Mouse (Mus musculus) liver, embryonic 16.5 days (tissue): ENCODE measurements around the gene Naa60. TPM values are rescaled to one million over a fixed set of nuclear protein-coding genes. Genes with fewer than 3 reads are reported as not detected.
A peak's percentile ranks its signal among the peaks of the same experiment; 100 is the strongest.
"Not testable (repeated sequence)": the region's sequence is repeated elsewhere in the genome, so short reads cannot be mapped to it uniquely, and the experiment has no call there.

Experiments used
- ATAC-seq: fragments of 200-750 bp; cut with Nextera tagmentation; 2 replicates; pipeline ENCODE4 v1.8.0; 2017; ENCODE audit warnings: low read depth, mild to moderate bottlenecking, moderate number of reproducible peaks, moderate library complexity
- H3K27ac ChIP-seq: fragments of 300-500 bp; sonication (generic); 2 replicates; pipeline ENCODE4 v1.5.1; 2014; ENCODE audit warnings: mild to moderate bottlenecking, low read length
- H3K27me3 ChIP-seq: fragments of 300-500 bp; sonication (generic); 2 replicates; pipeline ENCODE4 v1.6.1; 2014; ENCODE audit warnings: low read depth, low read length, mixed read lengths; ENCODE audit not compliant: control insufficient read depth, insufficient read depth
- H3K36me3 ChIP-seq: fragments of 300-500 bp; sonication (generic); 2 replicates; pipeline ENCODE4 v1.6.1; 2014; ENCODE audit warnings: mild to moderate bottlenecking; ENCODE audit not compliant: control insufficient read depth, insufficient read depth
- H3K4me1 ChIP-seq: fragments of 300-500 bp; sonication (generic); 2 replicates; pipeline ENCODE4 v1.6.1; 2014; ENCODE audit warnings: low read depth, low read length, mixed read lengths; ENCODE audit not compliant: control insufficient read depth
- H3K4me2 ChIP-seq: fragments of 300-500 bp; sonication (generic); 2 replicates; pipeline ENCODE4 v1.6.1; 2014; ENCODE audit warnings: low read depth, low read length, mixed read lengths
- H3K4me3 ChIP-seq: fragments of 300-500 bp; sonication (generic); 2 replicates; pipeline ENCODE4 v1.5.1; 2014; ENCODE audit warnings: low read depth, mild to moderate bottlenecking, low read length
- H3K9ac ChIP-seq: fragments of 300-500 bp; sonication (generic); 2 replicates; pipeline ENCODE4 v1.6.1; 2014; ENCODE audit warnings: low read depth, low read length
- H3K9me3 ChIP-seq: fragments of 300-500 bp; sonication (generic); replicated peaks from 2 replicates; pipeline ENCODE4 v1.6.1; 2016; ENCODE audit warnings: low read length; ENCODE audit not compliant: control insufficient read depth
- WGBS: fragments of 180-500 bp; shearing (Covaris S2); extraction: QIAGEN DNeasy Blood & Tissue Kit; methylation state at CpG from one replicate; pipeline ENCODE4 v1.1.7; 2014; ENCODE audit not compliant: insufficient replicate concordance; 5-methylcytosine and 5-hydroxymethylcytosine counted together
- polyA plus RNA-seq: library from polyadenylated mRNA; unstranded; fragments of >200 nt; fragmentation: Nextera tagmentation; extraction: Ambion mirVana; gene quantifications from 2 replicates; pipeline ENCODE4 v1.2.1, GENCODE M21; 2015

Gene Naa60
- polyA plus RNA-seq, 1 experiment from 2014 or later: 24.1 TPM

- ATAC-seq: peak; percentile 99
- Histone ChIP-seq H3K27ac (peak within 1 kb of the TSS; percentile 65), H3K4me2 (peak within 1 kb of the TSS; percentile 86), H3K27me3 (no peaks in the 10 kb centered on the region), H3K9ac (peak within 1 kb of the TSS; percentile 79), H3K4me1 (peaks cover 12% of the 10 kb centered on the region), H3K9me3 (no peaks in the 10 kb centered on the region), H3K36me3 (no peaks in the 10 kb centered on the region), H3K4me3 (peak within 1 kb of the TSS; percentile 79)
- WGBS: 3% methylated on average over 38 of the region's 38 CpGs
Measured at GRCm38 (mm10) chr16:3846711-3847518, 25.3 kb upstream of the Naa60 start, which contains the start of gene Zfp174. Gene Zfp174, plus strand, starts transcription at chr16:3847268.

DNA sequence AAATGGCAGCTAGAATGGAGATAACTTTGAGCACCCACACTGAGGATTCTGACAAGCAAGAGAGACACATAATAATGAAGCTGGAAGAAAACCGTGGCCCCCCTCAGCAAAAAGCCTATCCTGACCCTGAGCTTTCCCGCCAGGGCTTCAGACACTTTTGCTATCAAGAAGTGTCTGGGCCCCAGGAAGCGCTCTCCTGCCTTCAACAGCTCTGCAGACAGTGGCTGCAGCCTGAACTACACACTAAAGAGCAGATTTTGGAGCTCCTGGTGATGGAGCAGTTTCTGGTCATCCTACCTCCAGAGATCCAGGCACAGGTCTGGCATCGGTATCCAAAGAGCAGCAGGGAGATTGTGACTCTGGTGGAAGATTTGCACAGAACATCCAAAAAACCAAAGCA, 24.3 kb upstream of the Naa60 start:
- no peak for ATAC-seq
- Histone ChIP-seq H3K4me2 (peak overlapping the region; percentile 86), H3K27ac (no peak overlapping the region), H3K4me3 (peak overlapping the region; percentile 79), H3K36me3 (no peaks in the 10 kb centered on the region), H3K27me3 (no peaks in the 10 kb centered on the region), H3K9ac (peak overlapping the region; percentile 2), H3K4me1 (peaks cover 12% of the 10 kb centered on the region), H3K9me3 (no peaks in the 10 kb centered on the region)
- WGBS: 69% methylated on average over 4 of the region's 4 CpGs

DNA sequence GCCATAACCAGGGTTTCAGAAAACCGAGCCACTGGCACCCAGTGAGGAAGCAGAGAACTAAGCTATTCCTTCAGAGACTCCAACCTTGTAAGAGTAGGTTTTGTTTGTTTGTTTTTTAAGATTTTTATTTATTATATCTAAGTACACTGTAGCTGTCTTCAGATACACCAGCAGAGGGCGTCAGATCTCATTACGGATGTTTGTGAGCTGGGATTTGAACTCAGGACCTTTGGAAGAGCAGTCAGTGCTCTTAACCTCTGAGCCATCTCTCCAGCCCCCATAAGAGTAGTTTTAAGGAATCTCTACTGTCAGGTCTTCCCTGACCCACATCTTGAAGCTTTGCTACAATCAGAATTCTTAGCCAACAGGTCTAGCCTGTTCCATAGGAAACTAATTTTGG, 23.8 kb upstream of the Naa60 start:
- Histone ChIP-seq H3K27me3 (no peaks in the 10 kb centered on the region), H3K36me3 (no peaks in the 10 kb centered on the region), H3K4me3 (no peak overlapping the region), H3K27ac (no peak overlapping the region), H3K4me1 (peaks cover 12% of the 10 kb centered on the region), H3K9me3 (no peaks in the 10 kb centered on the region), H3K4me2 (no peak overlapping the region), H3K9ac (no peak overlapping the region)
- no peak for ATAC-seq
- WGBS: 68% methylated on average over 3 of the region's 3 CpGs

DNA sequence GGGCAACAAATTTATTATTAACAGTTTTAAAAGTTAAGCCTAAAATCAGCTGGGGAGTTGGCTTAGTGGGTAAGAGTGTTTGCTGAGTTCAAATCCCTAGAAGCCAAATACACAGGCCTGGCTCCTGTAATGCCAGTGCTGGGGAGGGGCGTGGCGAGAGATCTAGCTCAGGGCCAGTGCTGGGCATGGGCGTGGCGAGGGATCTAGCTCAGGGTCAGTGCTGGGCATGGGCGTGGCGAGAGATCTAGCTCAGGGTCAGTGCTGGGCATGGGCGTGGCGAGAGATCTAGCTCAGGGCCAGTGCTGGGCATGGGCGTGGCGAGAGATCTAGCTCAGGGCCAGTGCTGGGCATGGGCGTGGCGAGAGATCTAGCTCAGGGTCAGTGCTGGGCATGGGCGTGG, 20.9 kb upstream of the Naa60 start:
- H3K27ac ChIP-seq, H3K9ac ChIP-seq, H3K4me3 ChIP-seq, H3K9me3 ChIP-seq, H3K36me3 ChIP-seq, ATAC-seq, H3K27me3 ChIP-seq, H3K4me2 ChIP-seq: not testable (repeated sequence)
- WGBS: 79% methylated on average over 13 of the region's 13 CpGs
- H3K4me1 ChIP-seq: peaks cover 12% of the 10 kb centered on the region

DNA sequence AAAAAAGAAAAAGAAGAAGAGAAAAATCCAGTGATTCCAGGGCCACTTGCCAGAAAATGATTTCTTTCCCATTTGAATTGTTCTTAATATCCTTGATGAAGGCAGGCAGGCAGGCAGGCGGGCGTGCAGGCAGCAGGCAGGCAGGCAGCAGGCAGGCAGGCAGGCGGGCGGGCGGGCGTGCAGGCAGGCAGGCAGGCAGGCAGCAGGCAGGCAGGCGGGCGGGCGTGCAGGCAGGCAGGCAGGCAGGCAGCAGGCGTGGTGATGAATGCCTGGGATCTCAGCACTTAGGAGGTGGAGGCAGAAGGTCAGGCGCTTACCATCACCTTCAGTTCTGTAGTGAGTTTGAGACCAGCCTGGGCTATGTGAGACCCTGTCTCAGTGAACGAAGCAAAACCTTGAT, 19.6 kb upstream of the Naa60 start:
- H3K27ac ChIP-seq: no peak overlapping the region
- no peaks in the 10 kb centered on the region for H3K36me3 ChIP-seq
- no peaks in the 10 kb centered on the region for H3K9me3 ChIP-seq
- 59% methylated on average over 12 of the region's 12 CpGs for WGBS
- no peak overlapping the region for H3K4me3 ChIP-seq
- no peak overlapping the region for H3K9ac ChIP-seq
- ATAC-seq: no peak
- no peaks in the 10 kb centered on the region for H3K27me3 ChIP-seq
- peaks cover 4% of the 10 kb centered on the region for H3K4me1 ChIP-seq
- H3K4me2 ChIP-seq: no peak overlapping the region

GRCm38 (mm10) chr16:3854437-3855182, 17.6 kb upstream of the Naa60 start:
- H3K9ac ChIP-seq: no peak overlapping the region
- H3K9me3 ChIP-seq: no peaks in the 10 kb centered on the region
- H3K4me3 ChIP-seq: no peak overlapping the region
- H3K36me3 ChIP-seq: no peaks in the 10 kb centered on the region
- no peak overlapping the region for H3K4me2 ChIP-seq
- 68% methylated on average over 11 of the region's 11 CpGs for whole genome bisulfite sequencing
- H3K4me1 ChIP-seq: no peaks in the 10 kb centered on the region; the same call in 1 of the 2 replicates
- no peaks in the 10 kb centered on the region for H3K27me3 ChIP-seq
- H3K27ac ChIP-seq: no peak overlapping the region
- ATAC-seq: no peak

GRCm38 (mm10) chr16:3855776-3856175, 16.4 kb upstream of the Naa60 start:
- no peaks in the 10 kb centered on the region for H3K9me3 ChIP-seq
- no peaks in the 10 kb centered on the region; the same call in 1 of the 2 replicates for H3K4me1 ChIP-seq
- H3K27me3 ChIP-seq: no peaks in the 10 kb centered on the region
- H3K4me3 ChIP-seq: no peak overlapping the region
- H3K27ac ChIP-seq: no peak overlapping the region
- no peaks in the 10 kb centered on the region; the same call in 1 of the 2 replicates for H3K36me3 ChIP-seq
- WGBS: 21% methylated on average over 1 of the region's 1 CpGs
- ATAC-seq: no peak
- no peak overlapping the region for H3K9ac ChIP-seq
- H3K4me2 ChIP-seq: no peak overlapping the region

DNA sequence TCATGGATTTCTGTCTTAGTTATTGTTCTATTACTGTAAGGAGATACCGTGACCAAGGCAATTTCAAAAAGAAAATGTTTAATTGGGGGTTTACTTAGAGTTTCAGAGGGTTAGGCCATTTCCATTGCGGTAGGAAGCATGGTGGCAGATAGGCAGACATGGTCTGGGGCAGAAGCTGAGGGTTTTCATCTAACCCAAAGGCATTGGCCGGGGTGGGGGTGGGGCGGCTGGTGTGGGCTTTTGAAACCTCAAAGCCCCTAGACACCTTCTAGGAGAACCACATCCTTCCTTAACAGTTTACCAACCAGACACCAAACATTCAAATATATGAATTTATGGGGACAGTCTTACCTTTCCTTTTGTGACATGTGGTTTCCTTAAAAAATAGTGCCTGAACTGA, 12.9 kb upstream of the Naa60 start:
- H3K9ac ChIP-seq: no peak overlapping the region
- no peaks in the 10 kb centered on the region for H3K27me3 ChIP-seq
- H3K36me3 ChIP-seq: no peaks in the 10 kb centered on the region; the same call in none of the 2 replicates
- no peak overlapping the region for H3K4me3 ChIP-seq
- WGBS: 31% methylated on average over 4 of the region's 4 CpGs
- H3K27ac ChIP-seq: no peak overlapping the region
- no peaks in the 10 kb centered on the region for H3K9me3 ChIP-seq
- ATAC-seq: no peak
- no peaks in the 10 kb centered on the region for H3K4me1 ChIP-seq
- no peak overlapping the region for H3K4me2 ChIP-seq

DNA sequence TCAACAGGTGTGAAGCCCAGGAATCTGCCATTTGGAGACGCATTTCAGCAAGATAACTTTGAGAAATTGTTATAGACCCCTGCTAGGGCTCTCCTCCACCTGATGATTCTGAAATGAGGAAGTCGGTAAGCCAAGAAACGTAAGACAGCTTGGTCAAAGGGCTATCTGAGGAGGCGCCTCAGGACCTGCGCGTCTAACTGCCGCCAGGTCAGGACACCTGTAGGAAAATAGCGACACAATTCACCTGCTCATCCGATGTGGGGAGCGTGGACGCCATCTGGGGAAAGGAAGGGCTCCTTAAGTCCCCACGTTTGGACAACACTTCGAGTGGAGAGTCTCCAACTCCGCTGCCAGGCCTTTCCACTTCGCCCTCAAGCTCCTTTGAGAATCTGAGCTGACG, 360 bp upstream of the Naa60 start:
- H3K36me3 ChIP-seq: peaks cover 3% of the 10 kb centered on the region; the same call in 1 of the 2 replicates
- WGBS: 3% methylated on average over 16 of the region's 16 CpGs
- peak overlapping the region; percentile 60 for H3K9ac ChIP-seq
- H3K4me2 ChIP-seq: peak overlapping the region; percentile 81
- H3K4me3 ChIP-seq: peak overlapping the region; percentile 69
- H3K27ac ChIP-seq: no peak overlapping the region
- peaks cover 19% of the 10 kb centered on the region for H3K4me1 ChIP-seq
- H3K27me3 ChIP-seq: no peaks in the 10 kb centered on the region
- ATAC-seq: no peak
- H3K9me3 ChIP-seq: no peaks in the 10 kb centered on the region
